Mouse (Mus musculus) lung, postnatal 4 days (tissue): ENCODE results near the gene Hs3st3b1.

Experiments
- DNase-seq, 2 experiments: peaks; one replicate each; pipeline ENCODE4 v3.0.0; 2021

The Hs3st3b1 gene

DNA sequence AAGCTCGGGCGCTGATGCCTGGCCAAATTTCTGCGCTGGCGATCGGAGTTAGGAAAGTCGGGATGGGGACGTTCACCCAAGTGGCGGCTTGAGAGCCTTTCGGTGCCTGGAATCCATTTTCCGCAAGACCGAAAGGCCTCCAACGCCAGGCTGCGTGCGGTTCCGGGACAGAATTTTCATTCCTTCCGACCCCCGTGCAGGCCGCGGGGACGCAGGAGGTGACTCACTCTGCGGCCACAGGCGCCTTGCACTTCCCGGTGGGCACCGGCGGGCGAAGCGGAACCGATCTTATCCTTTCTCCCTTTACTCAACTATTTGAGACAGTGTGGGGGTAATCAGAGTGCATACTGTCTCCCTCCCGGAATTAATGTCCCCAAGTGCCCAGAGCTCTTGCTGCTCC lies 1.3 kb upstream of the Hs3st3b1 start:
- DNase-seq: peak; percentile 35 to 37

GRCm38 (mm10) chr11:63921044-63921951 lies 792 bp downstream of the Hs3st3b1 start:
- no peak for DNase-seq

DNA sequence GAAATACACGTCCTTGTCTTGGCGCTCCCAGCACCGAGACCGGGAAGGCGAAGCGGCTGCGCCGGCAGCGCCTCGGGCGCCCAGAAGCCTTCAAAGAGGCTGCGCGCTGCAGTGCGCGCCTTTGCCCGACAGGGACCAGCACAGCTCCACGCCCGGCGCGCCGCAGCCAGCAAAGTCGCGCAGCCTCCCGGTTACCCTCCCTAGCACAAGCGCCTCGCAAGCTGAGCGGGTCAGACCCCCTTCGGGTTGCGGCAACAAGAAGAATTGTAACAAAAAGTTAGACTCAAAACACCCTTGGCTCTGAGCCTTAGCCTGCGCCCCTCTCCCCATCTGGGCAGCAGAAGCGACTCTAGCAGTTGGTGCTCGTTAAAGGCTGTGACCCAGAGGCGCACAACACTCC lies 1.6 kb downstream of the Hs3st3b1 start:
- peak; percentile 87 to 88 for DNase-seq

- no peak for DNase-seq
Measured at GRCm38 (mm10) chr11:63919211-63920098, 2.6 kb downstream of the Hs3st3b1 start.

- peak; percentile 16 to 43 for DNase-seq
Measured at GRCm38 (mm10) chr11:63918321-63919105, 3.6 kb downstream of the Hs3st3b1 start.

DNA sequence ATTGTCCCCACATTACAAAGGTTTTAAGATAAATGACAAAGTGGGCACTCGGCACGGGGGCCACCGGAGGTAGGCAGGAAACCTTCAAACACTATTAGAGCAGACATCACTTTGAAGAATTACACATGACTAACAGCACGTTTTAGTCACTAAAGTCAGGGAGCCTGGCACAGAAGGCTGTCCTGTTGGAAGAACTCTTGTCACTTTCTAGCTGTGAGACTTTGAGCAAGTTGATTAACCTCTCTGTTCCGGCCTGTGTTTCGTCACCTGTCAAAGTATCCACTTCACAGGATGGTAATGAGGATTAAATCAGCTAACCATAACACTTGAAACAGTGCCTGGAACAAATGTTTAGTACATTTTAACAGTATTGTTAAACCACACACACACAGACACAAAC lies 4.5 kb downstream of the Hs3st3b1 start:
- DNase-seq: no peak

DNA sequence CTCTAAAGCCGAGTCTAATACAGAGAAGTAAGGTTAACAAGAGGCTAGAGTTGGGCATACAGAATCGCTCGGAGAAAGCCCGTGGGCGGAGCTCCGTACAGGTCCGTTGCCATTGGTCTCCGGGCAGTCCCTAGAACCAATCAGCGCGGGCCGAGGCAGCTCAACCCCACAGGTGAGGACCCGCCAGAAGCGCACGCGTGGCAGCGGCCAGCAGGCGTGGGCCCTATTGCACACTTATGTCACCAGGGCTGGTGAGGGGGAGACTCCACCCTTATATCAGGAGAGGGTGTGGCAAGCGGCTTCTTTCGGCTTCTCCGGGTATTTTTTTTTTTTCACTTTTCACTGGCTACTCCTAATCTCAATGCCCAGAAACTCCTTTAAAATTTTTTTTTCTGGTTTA lies 7.7 kb downstream of the Hs3st3b1 start:
- DNase-seq: peak; percentile 75 to 86

DNA sequence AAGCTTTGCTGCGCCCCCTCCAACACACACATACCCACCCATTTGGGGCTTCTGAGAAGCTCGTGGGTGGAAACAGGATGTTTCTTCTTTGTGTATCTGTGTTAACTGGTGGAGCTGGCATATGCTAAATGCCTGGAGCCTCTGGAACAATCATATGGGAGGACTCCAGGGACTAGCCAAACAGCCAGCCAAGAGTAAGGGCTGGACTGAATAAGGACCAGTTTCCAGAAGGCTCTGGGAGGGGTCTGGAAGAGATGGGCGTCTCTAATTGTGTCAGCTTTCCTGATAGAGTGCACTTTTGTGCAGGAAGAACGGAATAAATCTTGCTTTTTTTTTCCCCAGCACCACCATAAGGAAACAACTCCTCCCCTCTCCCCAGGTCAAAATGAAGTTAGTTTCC lies 8.2 kb downstream of the Hs3st3b1 start:
- no peak for DNase-seq

- DNase-seq: no peak
Measured at GRCm38 (mm10) chr11:63911001-63911400, 11.1 kb downstream of the Hs3st3b1 start.

GRCm38 (mm10) chr11:63909961-63910360 lies 12.1 kb downstream of the Hs3st3b1 start:
- DNase-seq: no peak

GRCm38 (mm10) chr11:63908500-63908899 lies 13.6 kb downstream of the Hs3st3b1 start:
- DNase-seq: no peak

DNA sequence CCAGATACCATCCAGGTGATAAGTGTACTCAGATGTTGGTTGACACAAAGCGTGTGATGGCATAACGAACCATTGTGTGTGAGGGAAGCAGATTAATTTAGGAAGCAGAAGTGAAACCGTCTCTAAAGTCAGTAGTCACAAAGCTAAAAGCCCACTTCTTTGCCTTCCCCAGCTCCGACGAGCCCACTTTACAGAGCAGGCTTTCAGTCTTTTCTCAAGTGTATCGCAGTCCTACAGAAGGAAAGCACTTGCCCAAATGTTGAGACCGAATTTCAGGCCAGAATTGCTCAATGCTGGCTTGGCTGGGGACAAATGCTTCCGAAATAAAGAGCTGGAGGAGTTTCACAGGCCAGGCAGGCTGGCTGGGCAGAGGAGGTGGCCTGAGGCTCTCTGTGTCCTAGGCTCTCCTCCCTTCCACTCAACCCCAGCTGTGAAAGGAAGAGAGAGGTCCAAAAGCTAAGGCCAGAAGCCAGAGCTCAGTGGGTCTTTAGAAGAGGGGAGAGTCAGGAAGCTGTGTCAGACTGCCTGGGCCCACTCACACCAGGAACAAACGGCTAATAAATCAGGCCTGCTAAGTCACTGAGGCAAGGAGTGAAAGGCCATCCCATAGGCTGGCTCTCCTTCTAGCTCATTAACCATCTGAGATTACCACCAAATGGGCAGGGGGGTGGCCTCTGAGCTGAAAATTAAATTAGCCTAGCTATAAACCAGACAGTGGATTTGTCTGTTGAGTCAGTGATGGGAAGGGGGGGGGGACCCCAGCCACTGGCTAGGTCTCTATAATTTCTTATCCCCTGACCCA lies 15.3 kb downstream of the Hs3st3b1 start:
- DNase-seq: peak; percentile 19 to 32

GRCm38 (mm10) chr11:63904787-63905186 lies 17.3 kb downstream of the Hs3st3b1 start:
- DNase-seq: no peak

DNA sequence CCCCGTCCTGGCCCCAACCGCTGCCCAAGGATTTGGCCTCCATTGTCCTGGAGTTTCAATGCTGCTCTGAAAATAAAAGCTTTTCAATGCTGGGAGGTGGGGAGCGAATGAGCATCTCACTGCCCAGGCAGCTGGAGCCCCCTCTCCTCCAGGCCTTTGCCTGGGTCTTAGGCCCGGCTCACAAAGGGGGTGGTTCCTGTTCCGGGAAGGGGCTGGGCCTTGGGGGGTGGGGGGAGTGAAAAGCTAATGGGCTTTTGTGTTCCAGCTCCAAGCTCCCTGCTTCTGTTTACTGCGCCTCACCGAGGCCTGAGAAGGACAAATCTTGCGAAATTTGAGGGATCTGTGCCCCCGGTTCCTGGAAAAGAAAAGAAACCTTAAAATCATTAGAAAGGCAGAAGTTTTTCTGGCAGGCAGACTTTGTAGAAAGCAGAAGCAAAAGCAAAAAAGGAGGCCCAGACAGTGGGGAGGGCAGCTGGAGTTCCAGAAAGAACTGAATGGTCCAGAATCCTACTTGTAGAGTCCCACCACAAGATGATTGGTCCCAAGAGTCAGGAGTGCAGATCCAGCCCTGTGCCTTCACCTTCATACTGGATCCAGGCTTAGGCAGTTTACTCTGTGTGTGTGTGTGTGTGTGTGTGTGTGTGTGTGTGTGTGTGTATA lies 23.5 kb downstream of the Hs3st3b1 start:
- no peak for DNase-seq

GRCm38 (mm10) chr11:63897856-63898508 lies 24.1 kb downstream of the Hs3st3b1 start:
- DNase-seq: no peak

- DNase-seq: peak in 1 of 2 experiments; percentile 37
Measured at GRCm38 (mm10) chr11:63897011-63897410, 25.1 kb downstream of the Hs3st3b1 start.

DNA sequence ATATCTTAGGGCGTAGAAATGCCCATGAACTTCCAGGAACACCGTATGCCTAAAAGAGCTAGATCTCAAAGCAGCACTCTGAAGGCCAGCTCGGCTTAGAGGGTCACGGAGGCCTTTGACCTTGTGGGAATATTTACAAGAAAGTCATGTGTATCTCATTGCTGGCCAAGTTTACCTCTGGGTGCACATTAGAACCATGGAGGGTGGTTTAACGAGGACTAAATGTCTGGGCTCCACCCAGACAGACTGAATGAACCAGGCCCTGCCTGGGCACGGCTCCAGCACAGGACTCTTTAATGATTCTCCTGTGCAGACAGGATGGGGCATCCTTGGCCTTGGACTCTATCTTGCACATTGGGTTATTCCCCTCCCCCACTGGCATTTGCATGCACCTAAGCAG lies 27.9 kb downstream of the Hs3st3b1 start:
- no peak for DNase-seq

DNA sequence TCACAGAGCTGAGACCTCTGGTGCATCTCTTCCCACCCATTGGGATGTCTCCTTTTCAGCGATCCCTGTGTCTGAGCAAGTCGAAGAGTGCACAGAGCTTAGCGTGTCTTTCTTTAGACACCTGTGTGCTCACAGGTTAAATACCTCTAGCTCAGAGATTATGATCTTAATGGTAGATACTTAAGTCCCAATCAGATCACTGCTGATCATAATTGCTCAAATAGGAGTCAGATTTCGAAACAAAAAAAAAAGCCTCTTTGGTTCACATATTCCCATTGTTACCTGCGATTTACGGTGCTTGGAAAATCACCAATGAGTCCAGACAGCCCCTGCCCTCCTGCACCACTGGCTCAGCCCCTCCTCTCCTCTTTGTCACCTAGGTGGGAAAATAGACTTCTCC lies 28.5 kb downstream of the Hs3st3b1 start:
- DNase-seq: no peak

DNA sequence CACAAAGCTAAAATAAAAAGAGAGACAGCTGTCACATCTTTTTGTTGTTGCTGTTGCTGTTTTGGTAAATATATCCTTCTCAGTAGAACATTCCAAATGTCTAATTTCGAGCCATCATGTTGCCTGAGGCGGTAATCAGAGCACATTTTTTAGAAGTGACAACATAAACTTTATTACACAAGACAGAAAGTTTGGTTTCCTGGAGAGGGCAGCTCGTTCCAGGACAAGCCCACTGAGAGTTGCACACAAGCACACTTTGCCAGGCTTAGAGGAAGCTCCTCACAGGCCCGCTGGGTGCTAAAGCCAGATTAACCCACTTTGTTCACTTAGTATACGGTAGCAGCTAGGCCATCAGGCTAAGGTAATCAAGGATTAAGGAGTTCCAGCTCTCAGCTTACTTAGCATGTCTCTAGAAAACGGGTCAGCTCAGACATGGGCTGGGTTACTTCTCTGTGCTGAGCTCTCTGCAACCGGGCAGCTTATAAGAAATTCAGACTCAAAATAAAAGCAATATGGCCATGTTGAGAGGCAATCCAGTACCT lies 30.5 kb downstream of the Hs3st3b1 start:
- DNase-seq: no peak

DNA sequence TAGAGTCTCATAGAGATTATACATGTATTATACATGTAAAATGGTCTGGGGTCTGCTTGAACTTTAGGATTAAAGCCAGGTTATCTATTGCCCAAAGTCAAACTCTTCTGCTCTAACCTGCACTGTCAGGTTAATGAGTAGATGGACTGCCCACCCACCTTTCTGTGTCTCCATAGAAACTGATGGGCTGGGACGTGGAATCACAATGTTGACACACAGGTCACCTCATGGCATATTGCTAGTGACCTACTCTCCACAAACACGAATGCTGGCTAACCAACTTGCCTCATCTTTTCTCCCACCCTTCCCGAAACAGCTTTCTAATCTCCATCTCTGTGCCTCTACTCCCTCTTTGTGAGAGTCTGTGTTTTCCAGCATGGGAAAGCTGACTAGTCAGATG lies 38.7 kb downstream of the Hs3st3b1 start:
- no peak for DNase-seq

DNA sequence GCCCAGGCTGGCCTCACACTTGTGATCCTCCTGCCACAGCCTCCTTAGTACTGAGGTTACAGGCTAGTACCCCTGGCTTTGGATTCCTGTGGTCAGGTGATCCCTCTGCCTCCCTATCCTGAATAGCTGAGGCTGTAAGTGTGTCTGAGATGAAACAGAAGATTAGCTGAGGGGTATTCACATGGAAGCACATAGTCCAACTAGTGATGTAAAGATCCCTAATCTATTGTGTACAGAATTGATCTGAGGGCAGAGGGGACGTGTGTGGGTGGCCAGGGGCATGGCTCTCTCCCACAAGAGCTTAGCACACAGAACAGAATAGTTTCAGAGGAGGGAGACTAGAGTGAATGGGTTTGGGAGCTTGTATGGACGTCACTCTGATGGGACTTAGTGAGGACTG lies 41.8 kb downstream of the Hs3st3b1 start:
- no peak for DNase-seq
